In the genomic region with DNA sequence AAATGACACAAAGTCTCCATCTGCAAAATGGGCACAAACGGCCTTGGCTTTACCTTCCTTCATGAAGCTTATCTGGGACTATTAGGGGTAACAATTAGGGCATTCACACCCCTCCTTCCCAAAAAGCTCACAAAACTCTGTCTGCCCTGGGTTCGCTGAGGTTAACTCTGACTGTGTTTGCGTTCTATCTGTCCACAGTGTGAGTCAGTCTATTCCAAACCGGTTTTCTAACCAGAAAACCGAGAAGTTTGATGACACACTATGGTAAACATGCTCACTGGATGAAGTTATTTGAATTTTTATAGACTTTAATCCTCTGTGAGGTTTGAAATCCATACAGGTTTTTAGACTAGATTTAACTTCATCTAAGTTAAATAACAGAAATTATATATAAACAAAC, we compare ENCODE assay signal across 22 mouse cellular contexts.
"Had no signal": no experiment of that assay in that cellular context is flagged by ENCODE, and none has a peak within 500 bp of the region (broad histone marks: within the 10 kb centered on the region; RNA-seq: fewer than 3 reads in every experiment).

No protein-coding gene starts in this region.

- H3K4me3 ChIP-seq: kidney, embryonic 15.5 days; limb, embryonic 12.5 days; limb, embryonic 15.5 days; lung, embryonic 15.5 days; neural tube, embryonic 12.5 days; neural tube, embryonic 15.5 days had no signal

- H3K4me2 ChIP-seq: kidney, embryonic 15.5 days; limb, embryonic 12.5 days; limb, embryonic 15.5 days; liver, embryonic 11.5 days; lung, embryonic 15.5 days; midbrain, embryonic 11.5 days; neural tube, embryonic 12.5 days; neural tube, embryonic 15.5 days had no signal

- H3K27ac ChIP-seq: kidney, embryonic 15.5 days; limb, embryonic 12.5 days; limb, embryonic 15.5 days; liver, embryonic 14.5 days; lung, embryonic 15.5 days; neural tube, embryonic 12.5 days; neural tube, embryonic 15.5 days had no signal

- H3K27me3 ChIP-seq: kidney, embryonic 15.5 days; limb, embryonic 12.5 days; limb, embryonic 15.5 days; lung, embryonic 15.5 days; neural tube, embryonic 12.5 days; neural tube, embryonic 15.5 days had no signal

- DNase-seq: kidney, adult 8-10 months; kidney, postnatal 10 days; kidney, postnatal 36 days; left cerebral cortex, postnatal 4 days; liver, postnatal 0 days; lung, postnatal 14 days; lung, postnatal 4 days; midbrain, embryonic 14.5 days; right cerebral cortex, postnatal 25 days; thymus, adult 2 months; thymus, postnatal 14 days; thymus, postnatal 4 days had no signal

- H3K9ac ChIP-seq: kidney, embryonic 15.5 days; limb, embryonic 12.5 days; limb, embryonic 15.5 days; liver, embryonic 14.5 days; liver, postnatal 0 days; lung, embryonic 15.5 days; neural tube, embryonic 12.5 days; neural tube, embryonic 15.5 days had no signal

- H3K36me3 ChIP-seq: kidney, embryonic 15.5 days; limb, embryonic 12.5 days; limb, embryonic 15.5 days; lung, embryonic 15.5 days; neural tube, embryonic 12.5 days; neural tube, embryonic 15.5 days had no signal

- H3K9me3 ChIP-seq: kidney, embryonic 15.5 days; limb, embryonic 12.5 days; limb, embryonic 15.5 days; lung, embryonic 15.5 days; neural tube, embryonic 12.5 days; neural tube, embryonic 15.5 days had no signal

- H3K4me1 ChIP-seq: kidney, embryonic 15.5 days; lung, embryonic 15.5 days; neural tube, embryonic 15.5 days had no signal

- ATAC-seq: inflammation-experienced regulatory T-cells, adult 6 months; liver, postnatal 0 days had no signal
